Mouse (Mus musculus): ENCODE data around the gene Agl. TPM values are rescaled to one million over a fixed set of nuclear protein-coding genes. Genes with fewer than 3 reads are reported as not detected.

Agl gene
- polyA plus RNA-seq, 1 experiment, result 8.7 TPM

DNA sequence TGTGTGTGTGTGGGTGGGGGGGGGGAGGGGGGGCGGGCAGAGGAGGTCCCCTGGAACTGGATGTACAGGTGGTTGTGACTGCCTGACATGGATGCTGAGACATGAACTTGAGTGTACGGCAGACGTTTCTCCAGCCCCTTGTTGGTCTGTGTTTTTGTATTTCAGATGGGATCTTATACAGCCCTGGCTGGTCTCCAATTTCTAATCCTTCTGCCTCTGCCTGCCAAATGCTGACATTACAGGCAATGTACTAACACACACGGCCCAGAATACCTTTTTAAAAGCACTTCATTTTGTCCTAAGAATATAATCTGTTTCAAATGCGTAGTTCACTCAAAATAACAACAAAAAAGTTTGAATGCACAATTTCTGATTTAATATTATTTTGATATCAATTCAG is 23.4 kb upstream of the Agl start:
- TF ChIP-seq MYOG (IDR thresholded peaks at IDR 0.05; ENCODE audit: control insufficient read depth, extremely low read depth, insufficient read length), result no peak
- TF ChIP-seq MYOD1 (IDR thresholded peaks at IDR 0.05; ENCODE audit: control insufficient read depth, insufficient read length, low read depth), result no peak
- no peak for TF ChIP-seq CTCF (IDR thresholded peaks at IDR 0.05; ENCODE audit: control insufficient read depth, insufficient read depth, insufficient read length)
- no peak for TF ChIP-seq CEBPB (IDR thresholded peaks at IDR 0.05; ENCODE audit: low read depth)
- no peak for TF ChIP-seq MAX (IDR thresholded peaks at IDR 0.05)
- TF ChIP-seq FOSL1 (IDR thresholded peaks at IDR 0.05; ENCODE audit: insufficient read depth, low read length, poor library complexity, severe bottlenecking), result no peak
- TF ChIP-seq USF1 (IDR thresholded peaks at IDR 0.05; ENCODE audit: low read depth), result no peak
- H3K4me3 ChIP-seq (ENCODE audit: insufficient read depth, poor library complexity, severe bottlenecking), result no peak overlapping the region
- H3K36me3 ChIP-seq (ENCODE audit: control insufficient read depth, insufficient read depth), result no peaks in the 10 kb centered on the region

DNA sequence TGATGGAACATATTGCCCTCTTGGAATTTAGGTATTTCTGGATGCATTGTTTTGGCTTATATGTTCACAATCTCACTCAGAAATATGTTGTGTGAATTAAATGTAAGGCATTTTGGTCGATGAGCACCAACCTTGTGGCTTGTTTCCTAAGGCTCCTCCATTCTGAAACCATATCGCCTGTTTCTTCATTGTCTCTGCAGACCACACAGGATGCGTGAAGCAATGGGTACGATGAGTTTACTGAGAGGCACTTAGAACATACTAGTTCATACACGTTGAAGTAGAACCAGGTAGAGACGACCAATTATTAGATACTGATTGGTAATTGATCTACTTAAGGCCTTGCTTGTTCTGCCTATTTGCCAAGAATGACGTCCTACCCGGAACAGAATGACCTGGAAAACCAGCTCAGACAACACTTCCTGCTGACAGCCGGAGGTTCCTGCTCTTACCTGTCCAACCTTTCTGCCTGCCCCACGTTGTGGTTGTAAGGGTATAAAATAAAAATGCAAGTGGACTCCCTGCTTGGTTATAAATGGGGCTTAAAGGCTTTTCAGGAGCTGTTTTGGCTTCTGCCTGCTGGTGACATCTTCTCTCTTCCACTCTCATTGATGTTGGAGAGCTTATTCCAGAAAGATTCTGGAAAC is 21.4 kb upstream of the Agl start:
- Histone ChIP-seq H3K36me3 (ENCODE audit: control insufficient read depth, insufficient read depth) (no peaks in the 10 kb centered on the region), H3K27me3 (ENCODE audit: control insufficient read depth, insufficient read depth, insufficient read length) (no peaks in the 10 kb centered on the region), H3ac (ENCODE audit: control insufficient read depth, insufficient read length, low read depth) (no peak overlapping the region), H3K79me2 (ENCODE audit: control insufficient read depth, insufficient read depth) (no peaks in the 10 kb centered on the region), H3K4me3 (ENCODE audit: insufficient read depth, poor library complexity, severe bottlenecking) (no peak overlapping the region), H3K79me3 (ENCODE audit: low read depth) (no peaks in the 10 kb centered on the region)
- no peak for TF ChIP-seq MAX (IDR thresholded peaks at IDR 0.05)
- TF ChIP-seq CTCF (IDR thresholded peaks at IDR 0.05; ENCODE audit: control insufficient read depth, insufficient read depth, insufficient read length), result no peak
- no peak for TF ChIP-seq MYOD1 (IDR thresholded peaks at IDR 0.05; ENCODE audit: control insufficient read depth, insufficient read length, low read depth)
- no peak for TF ChIP-seq FOSL1 (IDR thresholded peaks at IDR 0.05; ENCODE audit: insufficient read depth, low read length, poor library complexity, severe bottlenecking)
- TF ChIP-seq MYOG (IDR thresholded peaks at IDR 0.05; ENCODE audit: control insufficient read depth, extremely low read depth, insufficient read length), result no peak
- no peak for TF ChIP-seq CEBPB (IDR thresholded peaks at IDR 0.05; ENCODE audit: low read depth)
- TF ChIP-seq USF1 (IDR thresholded peaks at IDR 0.05; ENCODE audit: low read depth), result no peak

More for the DNA sequence above, 23.4 kb upstream of the Agl start:
- H3K79me3 ChIP-seq (ENCODE audit: low read depth), result no peaks in the 10 kb centered on the region
- H3ac ChIP-seq (ENCODE audit: control insufficient read depth, insufficient read length, low read depth), result no peak overlapping the region
- no peaks in the 10 kb centered on the region for H3K27me3 ChIP-seq (ENCODE audit: control insufficient read depth, insufficient read depth, insufficient read length)
- H3K79me2 ChIP-seq (ENCODE audit: control insufficient read depth, insufficient read depth), result no peaks in the 10 kb centered on the region

DNA sequence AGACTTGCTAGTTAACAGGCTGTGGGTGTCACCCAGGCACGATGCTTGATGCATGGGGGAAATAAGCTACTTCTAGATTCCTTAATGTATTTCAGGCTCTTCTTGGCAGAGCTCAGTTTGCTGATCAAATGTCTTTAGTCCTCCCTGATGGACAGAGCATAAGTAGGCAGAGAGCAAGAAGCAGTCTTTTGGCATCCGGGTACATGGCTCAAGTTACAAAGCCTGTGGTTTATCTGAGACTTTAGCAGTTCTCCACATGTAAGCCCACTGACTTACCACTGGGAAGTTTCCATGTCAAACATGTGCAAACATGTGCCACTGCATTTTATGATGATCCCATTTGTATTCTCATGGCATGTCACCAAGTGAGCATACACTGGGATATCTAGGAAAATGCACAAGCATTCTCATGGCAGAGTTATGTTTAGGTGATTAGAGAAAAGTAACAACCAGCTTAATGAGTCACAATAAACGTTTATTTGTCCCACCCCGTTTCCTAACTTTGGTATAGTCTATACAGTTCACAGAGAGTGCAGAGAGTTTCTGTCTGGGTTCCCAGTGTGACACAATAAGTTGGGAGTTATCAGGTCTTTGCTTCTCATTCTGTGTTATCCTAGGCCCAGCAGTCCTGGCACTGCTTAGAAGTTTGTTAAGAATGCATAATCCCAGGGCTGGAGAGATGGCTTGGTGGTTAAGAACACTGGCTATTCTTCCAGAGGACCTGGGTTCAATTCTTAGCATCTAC is 18.7 kb upstream of the Agl start:
- H3ac ChIP-seq (ENCODE audit: control insufficient read depth, insufficient read length, low read depth), result no peak overlapping the region
- H3K36me3 ChIP-seq (ENCODE audit: control insufficient read depth, insufficient read depth), result no peaks in the 10 kb centered on the region
- H3K27me3 ChIP-seq (ENCODE audit: control insufficient read depth, insufficient read depth, insufficient read length), result no peaks in the 10 kb centered on the region
- no peaks in the 10 kb centered on the region for H3K79me2 ChIP-seq (ENCODE audit: control insufficient read depth, insufficient read depth)
- no peaks in the 10 kb centered on the region for H3K79me3 ChIP-seq (ENCODE audit: low read depth)
- TF ChIP-seq MYOG (IDR thresholded peaks at IDR 0.05; ENCODE audit: control insufficient read depth, extremely low read depth, insufficient read length), result no peak
- no peak overlapping the region for H3K4me3 ChIP-seq (ENCODE audit: insufficient read depth, poor library complexity, severe bottlenecking)

DNA sequence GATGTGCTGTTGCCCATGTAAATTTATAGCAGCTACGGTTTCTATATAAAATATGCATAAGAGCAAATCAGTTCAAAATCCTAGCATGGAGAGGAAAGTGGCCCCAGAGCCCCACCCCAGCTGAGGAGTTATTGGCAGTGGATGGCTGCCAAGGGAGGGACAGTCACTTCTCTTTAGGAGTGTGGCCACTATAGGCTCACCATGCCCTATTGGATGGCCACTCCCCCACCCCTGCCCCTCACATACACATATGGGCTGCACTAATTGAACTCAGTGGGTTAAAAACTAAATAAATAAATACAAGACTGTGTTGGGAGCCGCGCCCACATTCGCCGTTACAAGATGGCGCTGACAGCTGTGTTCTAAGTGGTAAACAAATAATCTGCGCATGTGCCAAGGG is 9.3 kb upstream of the Agl start:
- TF ChIP-seq MYOG (IDR thresholded peaks at IDR 0.05; ENCODE audit: control insufficient read depth, extremely low read depth, insufficient read length) (no peak), MYOD1 (IDR thresholded peaks at IDR 0.05; ENCODE audit: control insufficient read depth, insufficient read length, low read depth) (no peak), CTCF (IDR thresholded peaks at IDR 0.05; ENCODE audit: control insufficient read depth, insufficient read depth, insufficient read length) (no peak), FOSL1 (IDR thresholded peaks at IDR 0.05; ENCODE audit: insufficient read depth, low read length, poor library complexity, severe bottlenecking) (no peak), USF1 (IDR thresholded peaks at IDR 0.05; ENCODE audit: low read depth) (no peak), CEBPB (IDR thresholded peaks at IDR 0.05; ENCODE audit: low read depth) (no peak), MAX (IDR thresholded peaks at IDR 0.05) (no peak)
- H3K36me3 ChIP-seq (ENCODE audit: control insufficient read depth, insufficient read depth), result no peaks in the 10 kb centered on the region
- no peak overlapping the region for H3K4me3 ChIP-seq (ENCODE audit: insufficient read depth, poor library complexity, severe bottlenecking)
- no peaks in the 10 kb centered on the region for H3K79me2 ChIP-seq (ENCODE audit: control insufficient read depth, insufficient read depth)
- H3K79me3 ChIP-seq (ENCODE audit: low read depth), result no peaks in the 10 kb centered on the region
- H3K27me3 ChIP-seq (ENCODE audit: control insufficient read depth, insufficient read depth, insufficient read length), result no peaks in the 10 kb centered on the region
- H3ac ChIP-seq (ENCODE audit: control insufficient read depth, insufficient read length, low read depth), result no peak overlapping the region

DNA sequence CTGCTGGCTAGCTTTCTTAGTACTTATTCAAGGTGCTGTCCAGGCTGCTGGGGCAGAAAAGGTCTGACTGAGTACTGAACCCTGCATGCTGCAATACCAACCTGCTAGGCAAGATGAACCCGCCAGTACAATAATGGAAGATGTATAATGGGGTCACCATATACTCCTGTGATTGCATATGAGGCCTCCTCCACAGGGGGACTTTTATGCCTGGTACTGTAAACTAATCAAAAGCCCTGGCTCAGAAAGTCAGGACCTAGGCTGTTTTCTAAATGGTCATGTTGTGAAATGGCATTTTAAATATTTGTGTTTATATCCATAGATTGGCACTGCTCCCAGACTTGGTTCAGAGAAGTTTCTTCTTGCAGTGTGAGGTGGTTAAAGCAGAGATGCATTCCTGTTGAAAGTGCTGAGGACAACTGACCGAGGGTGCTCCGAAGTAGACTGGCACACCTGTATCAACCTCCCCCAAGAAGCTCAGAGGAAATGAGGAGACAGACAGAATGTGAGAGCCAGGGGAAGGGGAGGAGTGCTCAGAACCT is 8.8 kb upstream of the Agl start:
- Histone ChIP-seq H3K27me3 (ENCODE audit: control insufficient read depth, insufficient read depth, insufficient read length) (no peaks in the 10 kb centered on the region), H3K4me3 (ENCODE audit: insufficient read depth, poor library complexity, severe bottlenecking) (no peak overlapping the region), H3ac (ENCODE audit: control insufficient read depth, insufficient read length, low read depth) (no peak overlapping the region), H3K36me3 (ENCODE audit: control insufficient read depth, insufficient read depth) (no peaks in the 10 kb centered on the region), H3K79me2 (ENCODE audit: control insufficient read depth, insufficient read depth) (no peaks in the 10 kb centered on the region), H3K79me3 (ENCODE audit: low read depth) (no peaks in the 10 kb centered on the region)
- TF ChIP-seq FOSL1 (IDR thresholded peaks at IDR 0.05; ENCODE audit: insufficient read depth, low read length, poor library complexity, severe bottlenecking) (no peak), CTCF (IDR thresholded peaks at IDR 0.05; ENCODE audit: control insufficient read depth, insufficient read depth, insufficient read length) (no peak), CEBPB (IDR thresholded peaks at IDR 0.05; ENCODE audit: low read depth) (no peak), MAX (IDR thresholded peaks at IDR 0.05) (no peak), USF1 (IDR thresholded peaks at IDR 0.05; ENCODE audit: low read depth) (no peak), MYOG (IDR thresholded peaks at IDR 0.05; ENCODE audit: control insufficient read depth, extremely low read depth, insufficient read length) (no peak), MYOD1 (IDR thresholded peaks at IDR 0.05; ENCODE audit: control insufficient read depth, insufficient read length, low read depth) (no peak)
